Mouse (Mus musculus): Measurements from ENCODE around the gene Mta3.

GRCm38 (mm10) chr17:83726496-83726895, 20.5 kb downstream of the Mta3 start:
- TF ChIP-seq CTCF (IDR thresholded peaks at IDR 0.05; ENCODE audit: low read depth) (no peak), EP300 (optimal IDR thresholded peaks at IDR 0.05) (no peak)

Measured in stomach, postnatal 0 days (tissue).